Mouse (Mus musculus) CD4-positive, CD25-positive, alpha-beta regulatory T cell (primary cell): ENCODE measurements around the gene Fads3. TPM values are rescaled to one million over a fixed set of nuclear protein-coding genes. Genes with fewer than 3 reads are reported as not detected.

ENCODE experiments used
- polyA plus RNA-seq: library from polyadenylated mRNA; unstranded; fragments of 100-300 nt; shearing (Covaris generic); gene quantifications from one replicate; pipeline ENCODE4 v1.2.1, GENCODE M21; 2017

Fads3 gene
- polyA plus RNA-seq: not detected

DNA sequence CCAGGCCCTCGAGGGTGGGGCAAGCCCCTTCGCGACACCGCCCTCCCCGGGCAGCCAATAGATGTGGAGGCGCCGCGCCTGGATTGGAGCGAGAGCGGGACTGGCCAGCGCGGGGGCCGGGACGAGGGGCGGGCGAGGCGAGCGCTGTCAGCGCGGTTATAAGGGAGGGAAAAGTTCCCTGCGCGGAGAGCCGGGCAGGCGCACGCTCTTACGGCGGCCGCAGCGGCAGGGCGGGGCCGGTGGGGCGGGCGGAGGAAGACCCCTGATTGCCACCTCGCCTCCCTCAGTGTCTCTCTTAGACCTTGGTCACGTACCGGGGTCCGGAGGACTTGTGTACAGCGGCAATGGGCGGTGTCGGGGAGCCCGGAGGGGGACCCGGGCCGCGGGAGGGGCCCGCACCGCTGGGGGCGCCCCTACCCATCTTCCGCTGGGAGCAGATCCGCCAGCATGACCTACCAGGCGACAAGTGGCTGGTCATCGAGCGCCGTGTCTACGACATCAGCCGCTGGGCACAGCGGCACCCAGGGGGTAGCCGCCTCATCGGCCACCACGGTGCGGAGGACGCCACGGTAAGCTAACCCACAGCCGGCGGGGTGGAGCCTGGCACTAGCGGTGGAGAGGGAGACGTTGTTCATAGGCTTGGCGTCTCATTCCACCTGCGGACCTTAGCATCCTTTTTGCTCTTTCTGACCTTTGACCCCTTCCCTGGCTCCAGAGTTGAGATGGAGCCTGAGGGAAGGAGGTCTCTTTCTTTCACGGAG lies at the start of gene Fads3:
TSS of gene Fads3 (plus strand) at position 182 of the 761 bp plus-strand sequence.

DNA sequence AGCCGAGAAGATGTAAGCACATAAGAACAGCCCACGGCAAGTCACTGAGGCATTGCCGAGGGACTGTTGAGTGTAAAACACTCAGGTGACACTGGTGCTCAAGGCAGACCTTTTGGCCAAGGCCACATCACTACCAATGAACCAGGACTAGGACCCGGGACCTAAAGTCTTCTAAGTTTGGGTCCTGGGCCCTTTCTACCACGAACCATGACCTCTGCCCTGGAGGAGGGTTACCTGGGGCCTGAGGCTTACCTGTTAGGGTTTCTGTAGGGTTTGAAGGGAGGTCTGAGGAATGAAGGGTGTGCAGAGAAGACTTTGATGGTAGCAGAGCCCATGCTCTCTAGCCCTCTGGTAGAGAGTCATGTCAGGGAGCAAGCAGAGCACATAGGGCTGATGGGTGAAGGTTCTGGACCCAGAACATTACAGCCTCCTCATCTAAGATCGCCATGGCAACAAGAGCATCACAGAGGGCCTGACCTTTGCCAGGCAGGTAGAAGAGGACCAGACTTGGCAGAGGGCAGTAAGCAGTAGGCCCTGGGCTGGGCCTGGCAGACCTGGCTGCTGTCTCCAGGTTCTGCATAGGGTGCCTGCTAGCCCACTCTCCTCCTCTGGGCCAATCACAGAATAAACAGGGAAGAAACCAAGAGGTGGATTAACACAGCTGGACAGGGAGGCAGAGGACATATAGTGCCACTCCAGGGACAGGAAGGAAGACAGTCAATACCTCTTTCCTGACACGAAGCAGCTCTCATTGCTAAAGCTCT lies 40.0 kb upstream of the Fads3 start, which contains the start of the genes Best1 and Rab3il1:
TSS of gene Best1 (minus strand) at position 428 of the 764 bp plus-strand sequence.
TSS of gene Rab3il1 (plus strand) at position 464 of the 764 bp plus-strand sequence.

DNA sequence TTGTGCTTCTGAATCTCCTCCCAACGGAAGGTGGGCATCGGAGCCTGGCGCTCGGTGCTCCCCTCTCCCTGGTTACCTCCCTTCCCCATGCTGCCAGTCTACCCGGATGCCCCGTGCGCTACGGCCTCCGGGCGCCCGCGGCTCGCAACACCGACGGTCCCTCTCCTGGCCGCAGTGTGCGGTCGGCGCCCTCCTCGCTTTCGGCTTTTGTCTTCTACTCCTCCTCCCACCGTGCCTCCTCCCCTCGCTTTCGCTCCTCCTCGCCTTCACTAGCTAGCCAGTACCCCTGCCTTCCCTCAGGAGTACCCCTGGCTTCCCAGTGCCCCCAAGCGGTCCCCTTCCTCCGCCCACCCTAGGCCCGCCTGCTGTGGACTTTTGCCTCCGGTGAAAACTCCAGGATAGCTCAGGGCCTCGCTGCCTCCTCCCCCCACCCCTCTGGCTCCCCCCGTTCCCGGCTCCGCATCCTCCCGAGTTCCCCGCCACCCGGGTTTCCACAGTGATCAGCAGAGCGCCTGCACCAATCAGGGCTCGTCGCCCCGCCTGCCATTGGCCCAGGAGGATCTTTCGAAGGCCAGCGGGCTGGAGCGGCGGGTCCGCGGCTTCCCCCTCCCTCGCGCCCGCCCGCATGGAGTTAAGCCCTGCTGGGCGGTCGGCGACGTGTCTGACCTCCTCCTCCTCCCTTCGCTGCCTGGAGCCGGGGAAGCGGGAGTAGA lies 60.1 kb downstream of the Fads3 start, which contains the start of gene Fads2:
TSS of gene Fads2 (minus strand) at position 406 of the 713 bp plus-strand sequence.

Other genes with a start within 250 kb of the Fads3 start
- gene Scgb2a2, start 194.0 kb upstream of the Fads3 start, polyA plus RNA-seq: not detected
- 38.5 TPM for gene Incenp, start 142.0 kb upstream of the Fads3 start, polyA plus RNA-seq
- 1,866 TPM for gene Fth1, start 61.0 kb upstream of the Fads3 start, polyA plus RNA-seq
- gene Best1, start 39.9 kb upstream of the Fads3 start, polyA plus RNA-seq: 0.14 TPM
- gene Rab3il1, start 39.9 kb upstream of the Fads3 start, polyA plus RNA-seq: 0.59 TPM
- gene Fads2, start 60.2 kb downstream of the Fads3 start, polyA plus RNA-seq: 0.13 TPM
- 12.5 TPM for gene Fads1, start 141.3 kb downstream of the Fads3 start, polyA plus RNA-seq
- 304 TPM for gene Tmem258, start 162.4 kb downstream of the Fads3 start, polyA plus RNA-seq
- gene Fen1, start 162.6 kb downstream of the Fads3 start, polyA plus RNA-seq: 36.3 TPM
- 0.07 TPM for gene Myrf, start 199.2 kb downstream of the Fads3 start, polyA plus RNA-seq